Mouse (Mus musculus) regulatory T cell (primary cell): ENCODE results near the gene Rbx1.

Source experiments
- in situ Hi-C: fragments of 300-600 bp; cut with MboI, MseI; formaldehyde crosslinking; loops from one replicate; pipeline ENCODE4 v1.15.1; 2025; ENCODE audit warnings: high pct_unique_total_duplicates

The Rbx1 gene

DNA sequence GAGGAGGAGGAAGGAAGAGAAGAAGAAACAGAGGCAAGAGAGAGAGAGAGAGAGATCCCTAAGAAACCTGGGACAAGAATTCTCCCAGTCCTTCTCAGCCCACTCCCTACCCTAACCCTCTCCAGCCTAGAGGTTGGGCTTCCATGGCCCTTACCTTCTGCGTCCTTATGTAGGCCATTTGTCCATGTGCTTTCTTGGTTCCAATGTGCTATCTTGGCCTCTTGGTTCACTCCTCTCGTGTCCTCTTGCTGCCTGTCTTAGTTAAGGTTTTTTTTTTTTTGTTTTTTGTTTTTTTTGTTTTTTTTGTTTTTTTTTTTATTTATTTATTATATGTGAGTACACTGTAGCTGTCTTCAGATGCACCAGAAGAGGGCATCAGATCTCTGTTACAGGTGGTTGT is 16.9 kb downstream of the Rbx1 start:
- in situ Hi-C loops: no loop called here

- in situ Hi-C loops: no loop called here
Observed at GRCm38 (mm10) chr15:81483691-81484090, 17.6 kb downstream of the Rbx1 start.

GRCm38 (mm10) chr15:81485483-81485882 is 19.4 kb downstream of the Rbx1 start:
- in situ Hi-C loops: no loop called here

DNA sequence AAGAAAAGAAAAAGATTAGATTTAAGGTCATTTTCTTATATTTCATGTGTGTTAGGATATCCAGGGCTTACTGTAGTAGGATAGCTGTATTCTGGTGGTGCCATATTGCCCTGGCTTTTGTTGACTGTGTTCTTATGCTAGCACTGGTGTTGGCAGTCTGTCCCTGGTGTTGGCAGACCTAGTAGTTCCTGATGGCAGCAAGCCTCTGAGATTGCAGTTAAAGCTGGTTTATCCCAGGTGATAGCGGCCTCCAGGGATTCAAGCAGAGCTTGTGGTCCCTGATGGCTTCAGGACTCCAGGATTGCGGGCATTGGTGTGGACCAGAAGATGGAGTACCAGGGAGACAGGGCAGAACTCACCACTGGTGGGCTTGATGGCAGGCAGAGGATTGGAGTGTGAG is 37.4 kb downstream of the Rbx1 start:
- in situ Hi-C loops: loop anchor here (5.0 kb wide), 1 partner anchor 99 kb away; no protein-coding TSS in a partner anchor

- in situ Hi-C loops: loop anchor here (5.0 kb wide), 1 partner anchor 98 kb away; no protein-coding TSS in a partner anchor
Observed at GRCm38 (mm10) chr15:81503995-81504394, 37.9 kb downstream of the Rbx1 start.

GRCm38 (mm10) chr15:81507201-81507600 is 41.1 kb downstream of the Rbx1 start:
- in situ Hi-C loops: no loop called here

GRCm38 (mm10) chr15:81510621-81511020 is 44.5 kb downstream of the Rbx1 start:
- in situ Hi-C loops: no loop called here

DNA sequence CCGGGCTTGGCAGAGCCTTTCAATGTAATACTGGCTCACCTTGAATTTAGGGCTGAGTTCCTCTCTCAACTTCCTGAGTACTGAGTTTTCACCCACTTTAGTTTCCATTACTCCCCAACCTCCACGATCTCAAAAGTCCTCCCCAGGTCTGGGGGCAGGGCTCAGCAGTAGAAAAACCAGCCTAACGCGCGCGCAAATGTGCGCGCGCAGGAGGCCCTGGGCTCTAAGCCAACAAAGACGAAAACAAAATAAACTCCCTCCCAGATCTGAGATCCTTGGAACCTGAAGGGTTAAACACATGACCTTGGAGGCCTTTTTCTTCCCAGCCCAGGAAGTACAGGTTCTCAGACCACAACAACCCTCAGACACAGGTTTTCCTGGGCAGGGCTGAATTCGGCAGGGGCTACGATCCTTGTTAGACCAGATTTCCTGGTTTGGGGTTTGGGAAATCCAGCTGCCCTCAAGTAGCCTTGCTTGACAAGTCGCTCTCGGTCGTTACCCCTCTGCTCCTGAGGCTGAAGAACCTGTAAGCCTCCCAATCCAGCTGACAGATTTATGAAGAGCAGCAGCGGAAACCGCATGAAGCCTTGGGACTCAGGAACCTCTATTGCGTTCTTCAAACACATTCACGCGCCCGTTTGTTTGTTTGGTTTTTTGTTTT is 45.6 kb downstream of the Rbx1 start:
- in situ Hi-C loops: no loop called here

GRCm38 (mm10) chr15:81514111-81514971 is 48.2 kb downstream of the Rbx1 start:
- in situ Hi-C loops: no loop called here

GRCm38 (mm10) chr15:81515221-81515620 is 49.1 kb downstream of the Rbx1 start:
- in situ Hi-C loops: no loop called here

- in situ Hi-C loops: no loop called here
Observed at GRCm38 (mm10) chr15:81518031-81518430, 51.9 kb downstream of the Rbx1 start.

- in situ Hi-C loops: no loop called here
Observed at GRCm38 (mm10) chr15:81518761-81519160, 52.7 kb downstream of the Rbx1 start.

DNA sequence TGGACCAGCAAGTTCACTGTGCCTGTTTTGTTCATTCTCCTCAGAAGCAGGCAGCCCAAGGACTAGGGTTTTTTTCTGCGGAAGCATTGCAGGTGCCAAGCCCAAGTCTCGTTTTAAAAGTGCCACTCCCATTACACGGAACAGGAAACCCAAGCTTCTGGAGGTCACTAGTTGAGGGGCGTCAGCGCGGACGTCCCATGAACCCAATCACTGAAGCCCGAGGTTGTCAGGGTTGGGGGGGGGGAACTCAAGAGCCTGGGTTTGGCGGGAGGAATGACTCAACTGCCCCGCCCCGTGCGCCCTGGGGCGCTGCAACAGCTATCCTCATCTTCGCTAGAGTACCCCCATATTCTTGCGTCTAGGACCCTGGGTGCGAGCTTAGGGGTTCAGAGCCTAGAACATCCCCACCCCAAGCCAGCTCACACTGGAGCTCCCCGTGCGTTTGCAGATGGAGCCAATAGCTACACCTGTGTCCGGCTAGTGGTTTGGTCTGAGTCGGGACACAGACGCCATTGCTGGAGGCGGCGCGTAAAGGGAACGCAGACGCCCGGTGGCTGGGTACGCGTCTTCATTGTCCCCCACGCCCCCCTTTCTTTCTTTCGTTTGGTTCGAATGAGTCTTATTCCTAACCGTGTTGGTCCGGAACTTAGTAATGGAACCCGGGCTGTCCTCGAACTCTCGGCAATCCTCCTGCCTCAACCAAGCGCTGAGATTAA is 56.1 kb downstream of the Rbx1 start:
- in situ Hi-C loops: no loop called here

DNA sequence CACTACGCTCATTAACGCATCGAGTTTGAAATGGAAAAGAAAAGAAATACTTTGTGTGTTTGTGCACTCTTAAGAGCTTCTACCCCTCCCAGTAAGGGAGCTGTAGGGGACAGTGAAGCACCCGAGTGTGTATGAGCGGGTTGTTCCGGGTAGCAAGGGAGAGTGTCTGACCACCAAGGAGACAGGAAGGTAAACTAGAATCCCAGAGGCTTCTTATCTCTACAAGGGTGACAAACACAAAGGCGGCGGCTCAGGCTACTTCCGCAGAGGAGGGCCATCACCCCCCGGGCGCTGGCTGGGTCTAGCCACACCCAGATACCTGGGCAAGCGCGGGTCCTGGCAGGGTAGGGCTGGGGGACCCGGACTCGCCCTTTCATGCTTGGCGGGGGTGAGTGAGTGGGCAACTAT is 56.7 kb downstream of the Rbx1 start:
- in situ Hi-C loops: no loop called here

DNA sequence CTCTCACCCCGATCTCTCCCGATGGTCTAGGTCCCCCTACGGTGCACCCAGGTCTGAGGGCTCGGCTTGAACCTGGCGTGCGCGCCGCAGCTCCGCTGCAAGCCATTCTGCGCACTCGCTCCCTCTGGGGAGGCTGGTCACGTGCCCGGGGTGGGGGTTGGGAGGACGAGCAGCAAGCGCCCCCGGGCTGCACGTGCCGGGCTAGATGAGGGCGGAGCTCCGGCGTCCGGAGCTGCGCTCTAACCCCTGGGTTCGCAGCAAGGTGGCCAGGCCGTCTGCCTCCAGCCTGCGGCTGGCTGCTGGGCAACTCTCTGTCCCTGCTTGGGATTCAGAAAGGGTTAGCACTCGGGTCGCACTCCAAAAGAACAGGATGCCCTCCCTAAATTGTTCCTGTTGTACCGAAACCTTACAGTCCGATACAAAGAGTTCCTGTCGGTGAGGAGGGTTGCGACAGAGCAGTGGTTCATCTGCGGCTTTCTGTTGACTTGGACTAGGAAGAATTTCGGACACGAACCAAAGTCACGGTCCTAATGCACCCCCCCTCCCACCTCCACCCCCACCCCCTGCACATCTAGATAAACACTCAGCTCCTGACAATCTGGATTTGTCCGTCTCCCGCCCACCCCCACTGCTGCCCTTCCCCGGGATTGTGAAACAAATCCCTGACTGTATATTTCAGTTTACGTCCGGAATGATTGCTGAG is 57.2 kb downstream of the Rbx1 start:
- in situ Hi-C loops: no loop called here

DNA sequence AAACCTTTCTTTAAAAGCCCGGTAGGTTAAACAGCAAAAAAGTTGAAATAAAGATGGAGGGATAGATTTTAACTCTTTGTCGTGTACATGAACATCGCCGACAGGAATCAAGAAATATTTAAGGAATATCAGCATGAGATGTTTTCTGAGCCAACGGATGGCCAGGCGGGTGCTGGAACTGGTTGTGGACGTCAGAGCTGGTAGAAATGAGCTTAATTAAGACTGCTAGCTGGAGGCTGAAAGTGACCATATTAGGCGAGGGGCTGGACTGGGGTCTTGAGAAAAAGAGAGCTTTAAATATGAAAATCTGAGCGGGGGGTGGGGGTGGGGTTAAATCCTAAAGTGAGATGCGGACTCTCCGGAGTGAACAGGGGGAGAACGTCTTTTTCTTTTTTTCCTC is 57.8 kb downstream of the Rbx1 start:
- in situ Hi-C loops: no loop called here
